Mouse (Mus musculus): ENCODE measurements around the gene Sept5. TPM values are rescaled to one million over a fixed set of nuclear protein-coding genes. Genes with fewer than 3 reads are reported as not detected.

Sept5 gene
- polyA plus RNA-seq, 1 experiment = 0.83 TPM

GRCm38 (mm10) chr16:18598006-18598405 is 31.7 kb downstream of the Sept5 start:
- no peaks in the 10 kb centered on the region for H3K4me1 ChIP-seq (ENCODE audit: control insufficient read depth, insufficient read depth, low read length)
- H3K27ac ChIP-seq (ENCODE audit: insufficient read depth, low read depth, low read length) = no peak overlapping the region
- no peak overlapping the region for H3K4me3 ChIP-seq (ENCODE audit: insufficient read depth, low read length)
- TF ChIP-seq CTCF (IDR thresholded peaks at IDR 0.05; ENCODE audit: low read depth, low read length) (no peak), POLR2A (IDR thresholded peaks at IDR 0.05; ENCODE audit: borderline replicate concordance, low read depth, low read length) (no peak)

- H3K27ac ChIP-seq (ENCODE audit: insufficient read depth, low read depth, low read length) = no peak overlapping the region
- H3K4me1 ChIP-seq (ENCODE audit: control insufficient read depth, insufficient read depth, low read length) = no peaks in the 10 kb centered on the region
- no peak overlapping the region for H3K4me3 ChIP-seq (ENCODE audit: insufficient read depth, low read length)
- TF ChIP-seq POLR2A (IDR thresholded peaks at IDR 0.05; ENCODE audit: borderline replicate concordance, low read depth, low read length) (no peak), CTCF (IDR thresholded peaks at IDR 0.05; ENCODE audit: low read depth, low read length) (no peak)
These were observed 33.5 kb downstream of the Sept5 start for GRCm38 (mm10) chr16:18596255-18596654.

- Histone ChIP-seq H3K4me1 (ENCODE audit: control insufficient read depth, insufficient read depth, low read length) (no peaks in the 10 kb centered on the region), H3K27ac (ENCODE audit: insufficient read depth, low read depth, low read length) (no peak overlapping the region), H3K4me3 (ENCODE audit: insufficient read depth, low read length) (no peak overlapping the region)
- TF ChIP-seq POLR2A (IDR thresholded peaks at IDR 0.05; ENCODE audit: borderline replicate concordance, low read depth, low read length) (no peak), CTCF (IDR thresholded peaks at IDR 0.05; ENCODE audit: low read depth, low read length) (no peak)
These were observed 35.8 kb downstream of the Sept5 start for GRCm38 (mm10) chr16:18593930-18594329.

GRCm38 (mm10) chr16:18591047-18592018 is 38.4 kb downstream of the Sept5 start:
- H3K4me1 ChIP-seq (ENCODE audit: control insufficient read depth, insufficient read depth, low read length) = no peaks in the 10 kb centered on the region
- no peak overlapping the region for H3K27ac ChIP-seq (ENCODE audit: insufficient read depth, low read depth, low read length)
- peak overlapping the region; percentile 24; the same call in 1 of the 2 replicates for H3K4me3 ChIP-seq (ENCODE audit: insufficient read depth, low read length)
- TF ChIP-seq CTCF (IDR thresholded peaks at IDR 0.05; ENCODE audit: low read depth, low read length) = no peak
- TF ChIP-seq POLR2A (IDR thresholded peaks at IDR 0.05; ENCODE audit: borderline replicate concordance, low read depth, low read length) = no peak

GRCm38 (mm10) chr16:18589804-18590790 is 39.7 kb downstream of the Sept5 start, which contains the start of gene Tbx1:
Gene Tbx1 (minus strand): TSS chr16:18590671.
- Histone ChIP-seq H3K4me1 (ENCODE audit: control insufficient read depth, insufficient read depth, low read length) (no peaks in the 10 kb centered on the region), H3K4me3 (ENCODE audit: insufficient read depth, low read length) (peak within 1 kb of the TSS; percentile 51), H3K27ac (ENCODE audit: insufficient read depth, low read depth, low read length) (no peak within 1 kb of the TSS)
- no peak for TF ChIP-seq POLR2A (IDR thresholded peaks at IDR 0.05; ENCODE audit: borderline replicate concordance, low read depth, low read length)
- peak; percentile 23; the same call in 1 of the 2 replicates for TF ChIP-seq CTCF (IDR thresholded peaks at IDR 0.05; ENCODE audit: low read depth, low read length)

- Histone ChIP-seq H3K4me3 (ENCODE audit: insufficient read depth, low read length) (no peak overlapping the region), H3K4me1 (ENCODE audit: control insufficient read depth, insufficient read depth, low read length) (no peaks in the 10 kb centered on the region), H3K27ac (ENCODE audit: insufficient read depth, low read depth, low read length) (no peak overlapping the region)
- TF ChIP-seq POLR2A (IDR thresholded peaks at IDR 0.05; ENCODE audit: borderline replicate concordance, low read depth, low read length) = no peak
- TF ChIP-seq CTCF (IDR thresholded peaks at IDR 0.05; ENCODE audit: low read depth, low read length) = no peak
These were observed 40.6 kb downstream of the Sept5 start for GRCm38 (mm10) chr16:18589080-18589621.

- Histone ChIP-seq H3K27ac (ENCODE audit: insufficient read depth, low read depth, low read length) (no peak overlapping the region), H3K4me1 (ENCODE audit: control insufficient read depth, insufficient read depth, low read length) (no peaks in the 10 kb centered on the region), H3K4me3 (ENCODE audit: insufficient read depth, low read length) (no peak overlapping the region)
- no peak for TF ChIP-seq POLR2A (IDR thresholded peaks at IDR 0.05; ENCODE audit: borderline replicate concordance, low read depth, low read length)
- TF ChIP-seq CTCF (IDR thresholded peaks at IDR 0.05; ENCODE audit: low read depth, low read length) = no peak
These were observed 41.1 kb downstream of the Sept5 start for GRCm38 (mm10) chr16:18588738-18589055.

- Histone ChIP-seq H3K4me1 (ENCODE audit: control insufficient read depth, insufficient read depth, low read length) (no peaks in the 10 kb centered on the region), H3K4me3 (ENCODE audit: insufficient read depth, low read length) (no peak overlapping the region), H3K27ac (ENCODE audit: insufficient read depth, low read depth, low read length) (no peak overlapping the region)
- TF ChIP-seq CTCF (IDR thresholded peaks at IDR 0.05; ENCODE audit: low read depth, low read length) (no peak), POLR2A (IDR thresholded peaks at IDR 0.05; ENCODE audit: borderline replicate concordance, low read depth, low read length) (no peak)
These were observed 41.7 kb downstream of the Sept5 start for GRCm38 (mm10) chr16:18587847-18588737.

Data from bone marrow macrophage, adult 2 months (primary cell).